Mouse (Mus musculus) stomach, postnatal 0 days (tissue): Measurements from ENCODE around the gene Yjefn3.

Experiments used
- CTCF ChIP-seq: IDR thresholded peaks from 2 replicates; pipeline ENCODE4 v1.5.1; 2016; ENCODE audit warnings: antibody characterized with exemption, low read depth, mild to moderate bottlenecking, moderate library complexity
- EP300 ChIP-seq: optimal IDR thresholded peaks from 2 replicates; pipeline ENCODE3; 2016; ENCODE audit warnings: antibody characterized with exemption

DNA sequence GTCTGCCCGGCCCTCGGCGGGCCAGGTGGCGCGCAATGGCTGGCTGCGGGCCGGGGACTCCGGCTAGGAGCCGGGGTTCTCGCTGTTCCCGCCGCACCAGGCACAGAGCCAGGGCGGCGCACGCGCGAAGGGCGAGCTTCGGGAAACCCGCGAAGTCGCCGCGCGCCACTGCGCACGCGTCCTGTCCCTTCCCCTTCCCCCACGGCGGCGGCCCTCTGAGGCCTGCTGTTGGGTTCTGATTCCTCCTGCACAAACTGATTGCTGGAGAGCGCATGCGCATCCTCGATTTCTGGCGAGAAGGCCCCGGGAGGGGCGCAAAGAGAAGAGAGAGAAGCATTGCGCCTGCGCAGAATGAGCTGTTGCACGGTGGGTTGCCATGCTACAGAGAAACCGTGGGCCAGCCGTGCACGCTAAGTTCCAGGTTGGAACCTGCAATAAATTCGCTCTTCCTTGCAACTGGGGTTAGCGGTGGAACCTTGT is 591 bp upstream of the Yjefn3 start:
- TF ChIP-seq CTCF (no peak; the same call in 1 of the 2 replicates), EP300 (no peak)
